Mouse (Mus musculus): ENCODE data around the gene Gm10358.
"Not testable (repeated sequence)": the region's sequence is repeated elsewhere in the genome, so short reads cannot be mapped to it uniquely, and the experiment has no call there.

Gene Gm10358

DNA sequence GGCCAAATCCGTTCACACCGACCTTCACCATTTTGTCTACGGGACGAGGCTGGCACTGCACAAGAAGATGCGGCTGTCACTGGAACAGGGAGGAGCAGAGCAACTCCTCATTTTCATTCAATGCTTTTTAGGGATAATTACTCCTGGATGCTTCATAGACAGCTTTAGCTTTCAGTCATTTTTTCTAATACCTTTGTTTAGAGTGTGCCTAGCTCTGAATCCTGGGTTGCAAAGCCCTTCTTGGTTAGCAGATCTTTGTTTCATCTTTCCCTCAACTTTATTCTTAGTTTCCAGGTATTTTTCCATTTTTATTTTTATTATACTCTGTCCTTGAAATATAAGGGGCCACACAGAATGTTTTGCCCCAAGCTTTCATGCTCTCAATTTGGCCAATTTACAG lies at the start of gene Gm10358:
Gm10358 (minus strand) TSS at position 101 of the 400 bp plus-strand sequence.
- no peak for DNase-seq (ENCODE audit: low spot score in 2 of 2)

- no peak for DNase-seq (ENCODE audit: low spot score in 2 of 2)
Measured at GRCm38 (mm10) chr8:75448394-75448793, 42.0 kb upstream of the Gm10358 start, which contains the start of gene Iqcm. Gene Iqcm (plus strand): TSS chr8:75448694.

DNA sequence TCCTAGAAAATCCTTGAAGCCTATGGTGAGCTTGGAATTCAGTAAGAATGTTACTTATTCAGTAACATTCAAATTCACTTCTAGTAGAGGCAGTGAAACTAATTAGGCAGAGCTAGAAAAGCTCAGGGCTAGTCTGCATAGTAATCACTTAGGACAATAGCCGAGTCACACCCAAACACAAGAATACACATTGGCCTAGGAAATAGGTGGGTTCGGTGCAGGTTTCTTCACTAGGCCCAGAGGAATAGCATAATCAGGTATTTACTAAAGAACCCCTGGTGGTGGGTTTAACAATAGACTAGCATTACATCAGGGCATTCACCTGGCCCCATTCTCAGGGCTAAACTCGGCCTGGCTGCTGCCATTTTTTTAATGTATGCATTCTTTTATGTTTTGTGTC lies 9.3 kb upstream of the Gm10358 start:
- not testable (repeated sequence) for DNase-seq (ENCODE audit: low spot score in 2 of 2)

DNA sequence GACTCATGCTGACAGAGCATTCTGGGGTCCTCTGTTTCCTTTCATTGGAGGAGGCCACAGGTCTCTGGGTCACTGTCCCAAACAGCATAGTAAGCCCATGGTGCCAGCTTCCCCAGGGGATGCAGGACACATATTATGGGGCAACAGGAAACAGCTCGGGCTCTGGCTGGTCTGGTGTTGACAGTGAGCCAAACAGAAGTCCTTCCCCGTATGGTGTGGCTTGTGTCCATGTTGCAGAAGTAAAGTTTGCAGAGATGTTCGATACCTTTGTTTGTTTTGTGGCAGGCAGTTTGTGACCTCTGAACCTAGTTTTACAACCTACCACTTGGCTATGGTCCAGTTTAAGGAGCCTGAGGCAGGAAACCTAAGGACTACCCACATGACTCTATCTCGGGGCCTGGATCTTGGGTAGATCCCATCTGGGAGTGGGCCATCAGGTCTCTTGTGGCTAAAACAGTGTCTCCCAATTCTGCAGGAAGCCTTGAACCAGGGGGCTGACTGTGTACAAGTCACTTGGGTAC lies 21.6 kb downstream of the Gm10358 start:
- DNase-seq (ENCODE audit: low spot score in 2 of 2) = no peak

DNA sequence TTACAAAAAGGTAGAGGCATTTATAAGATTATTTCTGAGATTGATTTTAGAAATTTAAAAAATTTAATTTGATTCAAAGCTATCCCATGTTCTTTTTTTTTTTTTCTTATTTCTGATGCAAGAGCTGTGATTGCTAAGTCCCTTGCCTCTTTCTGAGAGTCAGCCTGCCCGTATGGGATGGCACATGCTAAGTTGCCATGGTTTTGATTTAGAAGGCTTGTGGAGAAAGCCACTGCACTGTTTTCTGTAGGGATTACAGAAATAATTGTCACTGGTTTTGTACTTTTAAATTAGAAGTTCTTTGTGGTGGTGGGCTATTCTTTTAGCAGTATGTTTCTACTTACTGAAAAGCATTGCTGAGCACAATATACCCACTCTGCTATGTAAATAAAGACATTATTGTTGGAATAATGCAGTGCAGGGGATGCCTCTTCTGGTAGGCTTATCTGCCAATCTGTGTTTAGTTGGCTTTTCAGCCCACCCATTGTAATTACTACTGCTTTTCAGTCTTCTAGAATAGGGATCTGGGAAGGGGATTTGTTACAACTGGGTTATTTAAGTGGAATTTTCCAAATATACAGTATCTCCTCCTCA lies 30.8 kb downstream of the Gm10358 start:
- no peak for DNase-seq (ENCODE audit: low spot score in 2 of 2)

DNA sequence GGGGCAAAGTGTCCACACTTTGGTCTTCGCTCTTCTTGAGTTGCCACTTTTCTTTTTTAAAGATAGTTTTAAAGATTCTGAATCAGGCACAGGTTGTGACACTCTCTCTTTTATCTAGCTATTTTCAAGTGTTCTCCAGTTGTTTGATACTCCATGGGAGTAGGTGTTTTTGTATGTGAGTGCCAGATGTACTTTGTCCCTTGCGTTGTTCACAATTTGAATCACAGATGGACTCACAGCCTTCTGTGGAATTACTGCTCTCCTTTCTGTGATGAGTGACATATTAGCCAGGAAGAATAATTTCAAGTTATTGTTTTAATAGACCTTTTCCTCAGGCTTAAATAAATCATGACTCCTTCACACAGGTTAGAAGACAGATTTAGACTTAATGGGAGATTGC lies 34.4 kb downstream of the Gm10358 start:
- DNase-seq (ENCODE audit: low spot score in 2 of 2) = no peak

Data from right cerebral cortex, postnatal 36 days (tissue).